Mouse (Mus musculus) heart, postnatal 4 days (tissue): ENCODE measurements at regions not wholly inside any gene's neighbourhood (a gene's known extent, or its start where the extent isn't known, plus 50 kb on each side); places are given as distances from the start of the nearest gene placed in this dataset.
"Not testable (repeated sequence)": the region's sequence is repeated elsewhere in the genome, so short reads cannot be mapped to it uniquely, and the experiment has no call there.

Experiments used
- DNase-seq: peaks from one replicate; pipeline ENCODE4 v3.0.0; 2021

GRCm38 (mm10) chr15:62279526-62279925, 1356.7 kb upstream of the A1bg start:
- no peak for DNase-seq

DNA sequence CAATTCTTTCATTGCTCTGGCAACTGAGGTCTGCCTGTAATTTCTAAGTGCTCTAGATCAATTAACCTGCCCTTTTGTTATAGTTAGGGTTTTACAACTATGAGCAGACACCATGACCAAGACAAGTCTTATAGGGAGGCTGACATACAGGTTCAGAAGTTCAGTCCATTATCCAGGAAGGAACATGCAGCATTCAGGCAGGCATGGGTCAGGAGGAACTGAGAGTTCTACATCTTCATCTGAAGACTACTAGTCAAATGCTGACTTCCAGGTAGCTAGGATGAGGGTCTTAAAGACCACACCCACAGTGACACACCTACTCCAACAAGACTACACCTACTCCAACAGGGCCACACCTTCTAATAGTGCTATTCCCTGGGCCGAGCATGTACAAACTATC, 1352.0 kb upstream of the A1bg start:
- DNase-seq: no peak

- DNase-seq: no peak
These were observed 1351.2 kb upstream of the A1bg start for GRCm38 (mm10) chr15:62273855-62274488.

DNA sequence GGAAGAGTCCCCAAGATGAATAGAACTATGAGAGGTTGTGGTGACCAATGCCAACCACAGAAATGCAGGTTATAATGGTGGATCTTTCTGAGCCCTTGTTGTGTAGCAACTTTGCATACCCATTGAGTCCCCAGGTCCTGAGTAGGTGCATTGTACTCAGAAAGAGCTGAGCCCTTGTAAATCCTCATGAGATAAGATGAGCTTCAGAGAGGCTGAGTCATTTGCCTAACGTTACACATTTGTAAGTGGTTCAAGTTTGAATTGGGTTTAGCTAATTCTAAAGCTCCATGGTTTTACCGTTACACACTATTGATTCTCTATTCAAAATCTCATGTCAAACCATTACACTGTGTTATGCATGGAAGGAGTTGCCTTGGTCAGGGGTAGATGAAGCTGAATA, 1349.9 kb upstream of the A1bg start:
- no peak for DNase-seq

DNA sequence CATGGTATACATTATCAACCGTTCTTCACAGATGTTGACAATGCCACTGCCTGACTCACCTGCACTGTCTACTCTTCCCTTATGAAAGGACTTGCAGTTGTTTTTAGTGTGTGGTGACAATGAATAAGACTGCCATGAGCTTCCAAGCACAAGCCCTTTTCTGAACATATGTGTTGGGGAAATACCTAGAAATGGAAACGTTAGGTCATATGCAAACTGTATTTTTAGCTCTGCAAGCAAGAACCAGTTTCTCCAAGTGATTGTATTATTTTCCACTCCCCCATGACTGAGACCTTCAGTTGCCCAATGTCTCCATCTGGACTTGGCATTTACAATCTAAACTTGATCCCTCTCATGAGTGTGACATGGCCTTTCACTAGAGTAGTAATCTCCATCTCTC, 1348.6 kb upstream of the A1bg start:
- DNase-seq: no peak

DNA sequence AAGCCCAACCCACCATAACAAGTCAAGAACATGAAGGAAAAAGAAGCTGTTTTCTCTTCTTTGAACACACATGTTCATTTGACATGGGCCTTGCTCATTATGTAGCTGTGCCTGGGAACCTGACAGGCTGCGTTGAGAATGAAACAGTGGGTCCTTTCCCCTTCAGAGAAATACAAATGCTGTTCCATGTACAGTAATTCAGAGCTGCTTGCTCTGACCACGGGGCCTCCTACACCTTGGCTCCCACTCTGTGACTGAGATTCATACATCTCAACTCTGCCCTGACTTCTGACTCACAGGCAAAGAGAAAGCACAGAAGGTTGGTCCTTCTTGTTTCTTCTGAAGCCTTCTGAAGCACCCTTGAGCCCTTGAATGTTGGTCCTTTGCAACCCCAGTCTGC, 1345.4 kb upstream of the A1bg start:
- DNase-seq: no peak

GRCm38 (mm10) chr15:62267536-62267935, 1344.7 kb upstream of the A1bg start:
- DNase-seq: no peak

DNA sequence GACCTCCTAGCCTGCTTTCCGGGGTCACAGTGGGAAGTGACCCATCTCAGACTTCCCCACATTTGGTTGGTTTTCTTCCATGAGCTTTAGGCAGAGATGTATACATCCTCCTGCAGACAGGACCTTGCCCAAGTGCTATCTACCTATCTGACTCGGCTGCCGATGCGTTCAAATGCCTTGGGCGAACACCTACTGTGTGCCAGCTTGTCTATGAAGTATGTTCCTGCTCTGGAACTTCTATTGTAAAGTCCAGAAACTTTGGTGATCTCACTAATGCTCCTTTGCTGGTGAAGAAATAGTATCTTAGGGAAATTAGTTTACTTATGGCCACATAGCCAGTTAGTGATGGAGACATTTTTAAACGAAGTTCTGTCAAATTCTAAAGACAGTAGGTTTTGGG, 1343.2 kb upstream of the A1bg start:
- no peak for DNase-seq

GRCm38 (mm10) chr15:62265484-62265937, 1342.7 kb upstream of the A1bg start:
- DNase-seq: no peak

DNA sequence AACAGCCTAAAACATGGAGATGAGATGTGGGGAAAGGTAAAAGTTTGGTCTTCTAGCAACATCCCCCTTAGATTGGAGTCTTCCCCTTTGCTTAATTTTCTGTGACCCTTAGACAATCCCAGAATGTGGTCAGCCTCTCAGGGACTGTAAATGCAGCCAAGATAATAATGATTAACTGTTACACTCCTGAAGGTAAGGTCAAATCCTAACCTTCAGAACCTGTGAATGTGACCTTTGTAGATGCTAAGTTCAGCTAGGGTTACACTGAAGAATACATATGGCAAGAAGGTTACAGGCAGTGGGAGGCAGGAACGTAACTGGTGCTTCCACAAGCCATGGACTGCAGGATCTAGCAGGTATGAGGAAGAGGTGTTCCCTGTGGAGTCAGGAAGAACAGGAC, 1342.2 kb upstream of the A1bg start:
- DNase-seq: no peak

DNA sequence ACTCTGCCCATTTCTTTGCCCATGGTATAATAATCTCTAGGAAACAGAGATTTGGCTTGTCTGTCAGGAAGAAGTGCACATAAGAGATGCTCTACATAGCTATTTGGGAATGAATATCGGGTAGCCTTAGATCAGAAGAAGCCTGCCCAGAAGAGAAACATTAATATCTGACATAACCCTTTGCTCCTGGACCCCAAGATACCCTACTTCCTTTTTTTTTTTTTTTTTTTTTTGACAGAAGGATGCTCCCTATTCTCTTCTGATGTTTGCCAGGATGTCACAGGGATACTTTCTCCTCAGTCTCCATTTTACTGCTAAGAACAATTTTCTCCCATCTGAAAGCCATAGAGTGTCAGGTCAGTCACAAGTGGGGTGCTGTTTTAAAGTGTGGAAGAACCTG, 1341.4 kb upstream of the A1bg start:
- no peak for DNase-seq

DNA sequence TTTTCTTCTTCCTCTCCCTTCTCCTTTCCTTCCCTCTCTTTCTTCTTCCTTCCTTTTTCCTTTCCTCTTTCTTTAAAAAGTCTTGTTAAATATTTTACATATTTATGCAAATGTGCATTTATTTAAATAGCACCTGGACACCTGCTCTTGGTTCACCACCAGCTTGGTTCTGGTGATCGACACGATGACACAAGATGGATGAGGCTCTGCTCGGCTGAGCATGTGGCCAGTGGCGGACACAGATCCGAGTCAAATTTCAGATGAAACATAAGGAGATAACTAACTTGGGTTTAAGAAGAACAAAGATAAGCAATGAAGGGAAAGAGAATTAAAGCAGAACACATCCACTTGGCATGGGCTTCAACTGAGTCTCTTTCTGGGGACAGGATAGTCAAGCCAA, 1339.7 kb upstream of the A1bg start:
- no peak for DNase-seq

- DNase-seq: peak; percentile 61
These were observed 1338.7 kb upstream of the A1bg start for GRCm38 (mm10) chr15:62261520-62261919.

DNA sequence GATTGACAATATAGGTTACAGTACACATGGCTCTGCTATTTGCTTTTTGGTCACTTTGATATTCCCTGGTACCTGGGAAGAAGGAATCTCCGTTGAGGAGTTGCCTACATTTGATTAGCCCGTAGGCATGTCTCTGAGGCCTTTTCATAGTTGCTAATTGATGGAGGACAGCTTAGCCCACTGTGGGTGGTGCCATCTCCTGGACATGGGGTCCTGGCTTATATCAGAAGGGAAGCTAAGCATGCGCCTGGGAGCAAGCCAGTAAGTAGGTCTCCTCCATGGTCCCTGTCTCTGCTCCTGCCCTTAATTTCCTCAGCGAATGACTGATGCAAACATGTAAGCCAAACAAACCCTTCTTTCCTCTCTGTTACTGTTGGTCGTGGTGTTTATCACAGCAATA, 1335.8 kb upstream of the A1bg start:
- DNase-seq: no peak

- DNase-seq: peak; percentile 71
These were observed 1335.1 kb upstream of the A1bg start for GRCm38 (mm10) chr15:62257955-62258354.

DNA sequence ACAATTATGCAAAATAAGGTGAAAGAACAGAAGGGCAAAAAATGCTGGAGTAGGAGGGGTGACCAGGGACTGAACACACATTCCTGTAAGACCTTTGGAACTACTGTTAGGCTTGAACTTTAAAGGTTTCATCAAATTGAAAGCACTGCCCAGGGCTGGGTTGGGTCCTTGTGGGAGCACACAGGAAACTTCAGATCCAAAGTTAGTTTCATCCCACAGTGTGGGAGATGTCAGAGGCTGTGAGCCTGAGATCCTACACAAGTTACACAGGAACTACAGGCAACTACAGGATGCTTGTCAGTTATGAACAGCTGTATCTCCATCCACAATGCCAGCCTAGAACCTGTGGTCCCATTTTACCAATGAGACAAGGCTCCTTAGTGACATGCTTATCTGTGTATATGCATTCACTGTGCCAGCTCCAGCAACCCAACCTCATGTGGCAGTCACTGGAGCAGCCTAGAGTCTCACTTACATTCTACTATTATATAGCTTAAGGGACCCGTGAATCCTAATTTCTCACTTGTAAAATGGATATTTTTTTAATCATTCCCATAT, 1334.4 kb upstream of the A1bg start:
- no peak for DNase-seq

GRCm38 (mm10) chr15:62255571-62255970, 1332.8 kb upstream of the A1bg start:
- DNase-seq: no peak

DNA sequence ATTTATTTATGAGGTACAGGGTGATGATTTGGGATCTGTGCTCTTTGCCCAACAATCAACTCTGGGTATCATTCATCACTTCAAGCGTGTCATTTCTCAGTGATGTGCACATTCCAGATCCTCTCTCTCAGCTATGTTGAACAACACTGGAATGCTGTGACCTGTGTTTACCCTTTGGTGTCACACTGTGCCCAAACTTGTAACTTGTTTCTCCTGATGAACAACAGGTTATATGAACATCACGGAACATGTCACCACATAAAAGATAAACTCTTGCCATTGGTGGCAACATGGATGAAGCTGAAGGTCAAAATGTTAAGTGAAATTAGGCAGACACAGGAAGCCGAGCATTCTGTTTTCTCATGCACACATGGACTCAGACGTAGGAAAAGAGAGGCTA, 1330.9 kb upstream of the A1bg start:
- no peak for DNase-seq

DNA sequence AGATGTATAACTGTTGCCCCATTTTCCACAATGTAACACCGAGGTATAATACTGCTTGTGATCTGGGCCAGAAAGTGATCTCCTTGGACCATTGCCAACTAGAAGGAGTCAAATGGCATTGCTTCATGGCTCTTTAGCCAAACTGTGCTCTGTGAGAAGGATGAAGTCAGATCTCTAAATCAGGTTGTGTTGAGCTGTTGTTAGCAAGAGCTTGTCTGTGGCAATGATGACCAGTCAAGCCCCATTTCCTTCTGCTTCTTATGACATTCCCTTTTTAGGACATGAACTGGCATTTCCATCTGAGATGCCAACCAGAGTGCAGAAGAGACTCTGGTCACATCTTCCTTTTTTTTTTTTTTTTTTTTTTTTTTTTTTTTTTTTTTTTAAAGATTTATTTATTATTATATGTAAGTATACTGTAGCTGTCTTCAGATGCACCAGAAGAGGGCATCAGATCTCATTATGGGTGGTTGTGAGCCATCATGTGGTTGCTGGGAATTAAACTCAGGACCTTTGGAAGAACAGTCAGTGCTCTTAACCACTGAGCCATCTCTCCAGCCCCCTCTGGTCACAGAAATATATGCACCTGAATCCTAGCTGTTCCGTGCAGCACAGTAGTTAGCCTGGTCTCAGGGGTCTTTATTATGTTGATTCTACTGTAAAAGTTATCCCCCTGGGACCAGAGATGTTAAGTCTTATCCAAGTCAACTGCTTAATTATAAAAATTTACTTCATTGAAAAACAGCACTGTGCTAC, 1329.4 kb upstream of the A1bg start:
- not testable (repeated sequence) for DNase-seq

GRCm38 (mm10) chr15:62249436-62249835, 1326.6 kb upstream of the A1bg start:
- no peak for DNase-seq

DNA sequence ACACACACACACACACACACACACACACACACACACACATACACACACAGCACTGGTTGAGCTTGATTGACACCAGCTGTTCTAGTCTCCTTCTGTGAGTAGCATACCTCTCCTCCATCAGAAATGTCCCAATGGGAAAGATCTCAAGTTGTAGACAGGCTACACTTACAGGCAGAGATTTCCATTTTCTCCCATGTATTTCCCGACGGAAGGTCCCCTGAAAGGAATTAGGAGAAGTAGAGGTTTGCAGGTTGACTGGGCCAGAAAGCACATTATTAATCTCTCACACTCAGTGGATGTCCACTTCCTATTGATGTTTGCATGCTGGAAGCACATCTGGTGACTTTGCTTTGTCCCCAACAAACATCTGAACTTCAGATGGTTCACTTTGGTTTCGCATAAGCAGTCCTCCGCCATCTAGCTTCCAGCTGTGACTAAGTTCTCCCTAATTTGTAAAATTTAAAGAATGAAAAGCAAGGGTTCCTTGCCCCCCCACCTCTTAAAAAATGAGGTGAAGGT, 1323.8 kb upstream of the A1bg start:
- DNase-seq: no peak

DNA sequence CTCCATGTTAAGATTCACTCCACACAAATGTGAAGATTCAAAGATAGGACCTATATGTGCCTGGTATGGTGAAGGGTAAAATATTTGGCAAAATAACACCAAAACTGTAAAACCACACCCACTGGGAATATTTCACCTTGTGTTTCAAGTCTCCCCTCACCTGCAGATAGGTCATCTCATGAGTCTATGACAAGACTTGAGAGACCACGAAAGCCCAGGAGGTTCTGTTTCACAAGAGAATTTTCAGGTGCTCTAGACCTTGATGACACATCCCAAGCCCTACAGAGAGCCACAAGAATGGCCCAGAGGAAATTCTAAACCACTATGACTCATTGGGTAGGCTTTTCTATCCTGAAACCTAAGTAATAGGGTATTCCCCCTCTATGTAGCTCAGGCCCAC, 1322.4 kb upstream of the A1bg start:
- DNase-seq: no peak

DNA sequence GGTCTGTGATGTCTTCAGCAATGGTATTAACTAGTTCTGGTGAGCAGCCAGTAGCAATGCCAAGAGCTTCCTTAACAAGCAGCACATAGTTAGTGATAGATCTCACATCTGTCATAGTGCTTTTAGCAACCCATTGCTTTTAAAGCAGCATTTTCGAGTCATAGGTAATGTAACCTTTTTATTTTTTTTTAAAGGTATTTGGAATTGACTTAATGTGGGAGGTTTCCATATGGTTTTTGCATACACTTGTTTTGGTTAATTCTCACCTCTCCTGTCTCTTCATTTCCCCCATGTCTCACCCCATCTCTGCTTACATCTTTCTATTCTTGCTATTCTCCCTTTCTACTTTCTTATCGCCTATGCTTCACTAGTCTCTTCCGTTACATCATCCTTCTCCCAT, 1322.0 kb upstream of the A1bg start:
- no peak for DNase-seq

GRCm38 (mm10) chr15:62240031-62240430, 1317.2 kb upstream of the A1bg start:
- DNase-seq: no peak
